Mouse (Mus musculus) erythroblast, embryonic 14.5 days (primary cell): ENCODE data around the gene Vps13c. TPM values are rescaled to one million over a fixed set of nuclear protein-coding genes. Genes with fewer than 3 reads are reported as not detected.

Experiments
- H3K27me3 ChIP-seq: 2 replicates; pipeline ENCODE4 v1.6.1; 2012; ENCODE audit warnings: inconsistent platforms; ENCODE audit not compliant: control insufficient read depth
- H3K36me3 ChIP-seq: 2 replicates; pipeline ENCODE4 v1.6.1; 2012; ENCODE audit warnings: mild to moderate bottlenecking, inconsistent platforms; ENCODE audit not compliant: control insufficient read depth
- H3K4me1 ChIP-seq: 2 replicates; pipeline ENCODE4 v1.6.1; 2012; ENCODE audit warnings: inconsistent platforms; ENCODE audit not compliant: control insufficient read depth
- H3K4me3 ChIP-seq: replicated peaks from 2 replicates; pipeline ENCODE3; 2012; ENCODE audit warnings: moderate library complexity, mild to moderate bottlenecking, inconsistent platforms
- H3K9me3 ChIP-seq: 2 replicates; pipeline ENCODE4 v1.6.1; 2012; ENCODE audit warnings: low read length, inconsistent platforms, mixed read lengths; ENCODE audit not compliant: control insufficient read depth
- GATA1 ChIP-seq: IDR thresholded peaks from 2 replicates; pipeline ENCODE4 v1.6.1; 2012; ENCODE audit warnings: low read length, inconsistent platforms, mixed read lengths
- TAL1 ChIP-seq: IDR thresholded peaks from 3 replicates; pipeline ENCODE4 v1.6.1; 2012; ENCODE audit warnings: low read length, inconsistent platforms, mixed read lengths
- polyA plus RNA-seq: library from polyadenylated mRNA; stranded (reverse); fragments of >175 nt; gene quantifications from 2 replicates; pipeline ENCODE4 v1.2.3, GENCODE M21; 2012

The Vps13c gene
- polyA plus RNA-seq, 1 experiment, result 0.26 TPM

DNA sequence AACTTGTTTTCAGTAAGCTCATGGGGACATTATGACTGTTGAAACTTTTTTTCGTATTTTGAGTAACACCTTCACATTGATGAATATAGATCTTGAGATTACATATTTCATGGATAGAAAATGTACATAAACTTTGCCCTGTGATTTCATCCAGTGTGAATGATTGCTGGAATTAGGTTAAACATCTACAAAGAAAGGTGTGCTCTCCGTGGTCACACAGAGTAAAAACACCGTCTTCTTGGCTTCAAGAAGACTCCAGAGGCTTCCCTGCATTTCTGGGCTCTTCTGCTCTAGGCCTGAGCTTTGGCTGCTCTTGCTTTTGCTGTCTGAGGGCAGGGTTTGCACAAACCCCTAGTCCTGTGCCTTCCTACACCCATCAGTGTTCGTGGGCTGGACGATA, 121.8 kb downstream of the Vps13c start:
- H3K4me1 ChIP-seq, result no peaks in the 10 kb centered on the region

DNA sequence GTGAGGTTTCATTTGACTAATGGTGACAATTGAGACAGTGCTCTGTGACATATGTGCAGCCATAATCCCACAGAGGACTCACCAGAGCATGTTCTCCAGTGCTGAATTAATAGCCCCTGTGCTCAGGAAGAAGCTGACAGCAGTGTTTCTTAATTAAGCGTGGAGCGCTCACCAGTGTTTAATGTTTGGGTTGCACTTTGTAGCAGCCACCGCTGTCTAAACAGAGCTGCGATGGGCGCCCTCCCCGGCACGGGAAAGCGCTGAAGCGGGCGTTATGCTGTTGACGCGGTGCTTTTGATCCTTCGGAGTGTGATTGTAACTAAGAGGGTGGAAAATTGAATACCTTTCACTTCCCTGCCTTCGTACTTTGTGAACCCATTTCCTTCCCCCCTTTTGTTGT, 125.7 kb downstream of the Vps13c start:
- TF ChIP-seq TAL1 (no peak), GATA1 (no peak)
- H3K36me3 ChIP-seq, result peaks cover 77% of the 10 kb centered on the region

More for the DNA sequence above, 121.8 kb downstream of the Vps13c start:
- Histone ChIP-seq H3K4me3 (no peak overlapping the region), H3K9me3 (0 out of 2 replicates have a peak, but pooled peaks cover 2% of the 10 kb centered on the region), H3K36me3 (peaks cover 76% of the 10 kb centered on the region), H3K27me3 (no peaks in the 10 kb centered on the region)
- TF ChIP-seq GATA1 (no peak), TAL1 (no peak)

DNA sequence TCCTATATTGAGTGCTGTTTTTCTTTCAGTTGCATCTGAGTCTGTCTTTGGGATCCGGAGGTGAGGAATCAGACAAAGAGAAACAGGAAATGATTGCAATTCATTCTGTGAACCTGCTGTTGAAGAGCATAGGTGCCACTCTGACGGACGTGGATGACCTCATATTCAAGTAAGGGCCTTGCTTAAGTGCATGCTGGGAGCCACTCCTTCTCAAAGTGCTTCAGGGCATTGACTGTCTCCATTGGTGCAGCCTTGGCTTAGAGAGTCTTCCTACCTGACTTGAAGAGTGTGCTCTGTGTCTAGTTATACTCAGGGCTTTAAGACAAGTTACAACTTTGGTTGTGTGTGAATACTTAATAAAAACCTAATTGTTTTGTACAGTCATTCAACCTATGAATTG, 126.8 kb downstream of the Vps13c start:
- TF ChIP-seq TAL1, result no peak
- TF ChIP-seq GATA1, result no peak
- H3K9me3 ChIP-seq, result 0 out of 2 replicates have a peak, but pooled peaks cover 2% of the 10 kb centered on the region
- H3K4me3 ChIP-seq, result no peak overlapping the region
- peaks cover 78% of the 10 kb centered on the region for H3K36me3 ChIP-seq
- H3K27me3 ChIP-seq, result no peaks in the 10 kb centered on the region
- H3K4me1 ChIP-seq, result no peaks in the 10 kb centered on the region

More for the DNA sequence above, 125.7 kb downstream of the Vps13c start:
- Histone ChIP-seq H3K4me1 (no peaks in the 10 kb centered on the region), H3K27me3 (no peaks in the 10 kb centered on the region), H3K9me3 (0 out of 2 replicates have a peak, but pooled peaks cover 2% of the 10 kb centered on the region), H3K4me3 (no peak overlapping the region)

DNA sequence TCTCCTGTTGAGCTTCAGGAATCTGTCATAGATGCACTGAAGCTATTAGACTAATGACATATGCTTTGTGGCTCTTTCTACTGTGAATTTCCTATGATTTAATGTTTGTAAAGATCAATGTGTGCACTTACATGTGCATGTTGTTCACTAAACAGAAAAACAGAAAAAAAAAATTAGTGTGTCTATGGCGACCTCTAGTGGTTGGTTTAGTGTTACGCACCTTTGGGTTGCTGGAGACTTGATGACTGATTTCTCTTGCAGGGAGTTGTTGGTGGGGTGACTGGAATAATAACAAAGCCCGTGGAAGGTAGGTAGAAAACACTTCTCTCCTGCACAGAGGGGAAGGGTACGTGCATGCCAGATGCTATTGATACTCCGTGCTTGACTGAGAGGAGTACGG, 133.3 kb downstream of the Vps13c start:
- TF ChIP-seq GATA1 (no peak), TAL1 (no peak)

DNA sequence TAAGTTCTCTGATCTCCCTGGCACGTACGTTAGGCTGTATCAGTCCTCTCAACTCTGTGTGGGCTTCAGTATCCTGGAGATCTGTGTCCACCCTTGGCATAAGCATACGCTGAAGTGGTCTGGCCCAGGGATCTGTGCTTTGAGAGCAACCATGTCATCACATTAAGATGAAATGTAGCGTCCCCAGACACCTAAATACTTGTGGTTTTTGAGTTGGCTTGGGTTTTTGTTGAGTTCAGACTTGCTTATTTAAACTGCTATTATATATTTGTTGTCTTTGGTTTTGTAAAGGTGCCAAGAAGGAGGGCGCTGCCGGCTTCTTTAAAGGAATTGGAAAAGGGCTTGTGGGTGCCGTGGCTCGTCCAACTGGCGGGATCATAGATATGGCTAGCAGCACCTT, 135.3 kb downstream of the Vps13c start:
- no peaks in the 10 kb centered on the region for H3K9me3 ChIP-seq
- no peaks in the 10 kb centered on the region for H3K27me3 ChIP-seq
- TF ChIP-seq GATA1 (no peak), TAL1 (no peak)
- no peak overlapping the region for H3K4me3 ChIP-seq
- no peaks in the 10 kb centered on the region for H3K4me1 ChIP-seq
- peaks cover 42% of the 10 kb centered on the region for H3K36me3 ChIP-seq

More for the DNA sequence above, 133.3 kb downstream of the Vps13c start:
- no peak overlapping the region for H3K4me3 ChIP-seq
- H3K4me1 ChIP-seq, result no peaks in the 10 kb centered on the region
- no peaks in the 10 kb centered on the region for H3K9me3 ChIP-seq
- no peaks in the 10 kb centered on the region for H3K27me3 ChIP-seq
- H3K36me3 ChIP-seq, result peaks cover 60% of the 10 kb centered on the region

DNA sequence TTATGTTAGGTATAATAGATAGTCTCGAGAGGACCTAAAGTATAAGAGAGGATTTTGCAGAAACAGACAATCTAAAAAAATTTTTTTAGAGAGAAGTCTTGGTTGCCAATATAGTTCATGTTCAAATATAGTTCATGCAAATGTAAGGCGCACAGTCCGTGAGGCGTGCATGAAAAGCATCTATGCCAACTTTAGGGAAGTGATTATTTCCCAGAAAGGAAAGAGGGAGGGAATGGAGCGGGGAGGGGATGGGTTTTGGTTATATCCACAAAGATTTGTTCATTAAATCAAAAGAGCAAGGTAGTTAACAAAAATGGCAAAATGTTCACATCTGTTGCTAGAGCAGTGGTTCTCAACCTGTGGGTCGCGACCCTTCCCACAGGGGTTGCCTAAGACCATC, 166.4 kb downstream of the Vps13c start:
- H3K36me3 ChIP-seq, result no peaks in the 10 kb centered on the region
- no peaks in the 10 kb centered on the region for H3K9me3 ChIP-seq
- no peak for TF ChIP-seq TAL1
- TF ChIP-seq GATA1, result no peak
- H3K4me3 ChIP-seq, result no peak overlapping the region
- H3K4me1 ChIP-seq, result no peaks in the 10 kb centered on the region
- H3K27me3 ChIP-seq, result no peaks in the 10 kb centered on the region

DNA sequence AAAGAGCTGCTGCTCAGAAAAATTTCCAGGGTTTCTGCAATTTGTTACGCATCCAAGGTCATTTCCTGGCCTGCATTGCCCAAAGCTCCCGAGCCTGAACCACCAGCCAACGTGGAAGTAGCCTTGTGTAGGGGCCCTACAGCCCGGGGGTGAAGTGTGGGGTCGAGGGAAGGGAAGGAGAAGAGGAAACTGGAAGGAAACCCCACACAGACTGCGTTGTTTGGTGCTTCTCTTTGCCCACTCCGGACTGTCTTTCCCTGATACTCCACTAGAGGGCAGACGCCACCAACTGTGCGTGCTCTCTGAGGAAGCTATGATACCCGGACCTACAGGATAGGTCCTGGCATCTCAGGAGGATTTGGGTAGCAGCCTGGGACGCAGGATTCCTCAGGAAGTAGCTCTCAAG, 174.8 kb downstream of the Vps13c start:
- no peaks in the 10 kb centered on the region for H3K9me3 ChIP-seq
- H3K4me3 ChIP-seq, result no peak overlapping the region
- no peak for TF ChIP-seq TAL1
- no peak for TF ChIP-seq GATA1
- H3K4me1 ChIP-seq, result no peaks in the 10 kb centered on the region
- no peaks in the 10 kb centered on the region for H3K36me3 ChIP-seq
- no peaks in the 10 kb centered on the region for H3K27me3 ChIP-seq

DNA sequence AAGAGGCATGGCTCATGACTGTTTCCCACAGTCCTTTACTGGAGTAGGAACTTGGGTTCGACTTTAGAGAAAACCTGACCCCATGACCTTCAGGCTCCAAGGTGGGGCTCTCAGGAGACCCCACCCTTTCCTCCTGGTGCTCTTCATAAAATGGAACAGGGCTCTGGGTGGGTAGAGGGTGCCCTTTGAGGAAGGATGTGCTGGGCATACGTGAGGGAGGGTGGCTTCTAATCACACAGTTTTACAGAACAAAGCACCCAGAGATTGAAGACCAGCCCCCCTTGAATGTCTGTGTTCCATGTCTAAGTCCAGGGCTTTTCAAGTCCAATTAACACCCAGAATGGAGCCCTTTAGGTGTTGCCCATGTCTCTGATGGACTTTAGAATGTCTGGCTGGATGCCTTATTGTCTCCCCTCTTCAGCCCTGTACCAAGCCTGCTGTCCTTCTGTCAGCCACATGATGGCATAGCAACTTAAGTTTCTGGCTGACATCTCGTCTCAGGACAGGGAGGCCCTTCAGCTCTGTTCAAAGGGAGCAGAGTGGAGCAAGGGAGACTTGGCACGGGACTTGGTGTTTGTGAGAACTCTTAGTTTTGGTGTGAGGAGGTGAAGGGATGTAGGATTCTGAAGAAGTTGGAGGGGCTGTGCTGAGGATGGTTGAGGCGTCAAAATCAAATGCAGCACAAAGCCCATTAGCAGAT, 176.2 kb downstream of the Vps13c start:
- Histone ChIP-seq H3K9me3 (no peaks in the 10 kb centered on the region), H3K4me3 (no peak overlapping the region), H3K36me3 (no peaks in the 10 kb centered on the region), H3K4me1 (no peaks in the 10 kb centered on the region), H3K27me3 (no peaks in the 10 kb centered on the region)
- TF ChIP-seq GATA1 (no peak), TAL1 (no peak)

DNA sequence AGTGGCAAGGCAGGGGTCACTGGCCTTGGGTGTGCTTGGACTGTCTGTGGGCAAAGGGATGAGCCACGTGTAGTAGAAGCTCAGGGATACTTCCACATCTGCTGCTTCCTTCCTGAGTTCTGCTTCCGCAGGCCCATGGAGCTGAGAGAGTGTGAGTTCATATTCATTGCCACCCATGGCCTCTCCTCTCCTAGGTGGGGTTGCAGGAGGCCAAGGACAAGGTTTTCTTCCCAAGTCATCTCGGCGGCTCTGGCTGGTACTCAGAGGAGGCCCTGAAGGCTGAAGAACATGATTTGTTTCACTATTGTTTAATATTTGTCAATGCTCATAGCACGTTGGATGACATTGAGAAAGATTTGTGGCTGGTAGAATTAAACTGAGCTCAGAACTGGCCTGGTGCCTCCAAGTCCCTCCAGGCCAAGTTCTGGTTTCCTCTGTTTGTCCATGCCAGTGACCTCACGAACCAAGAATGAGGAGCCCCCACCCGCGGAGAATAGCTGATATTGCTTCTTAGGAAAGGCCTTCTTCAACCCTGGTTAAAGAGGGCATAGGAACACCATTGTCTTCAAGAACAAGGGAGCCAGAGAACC, 180.7 kb downstream of the Vps13c start:
- Histone ChIP-seq H3K4me1 (no peaks in the 10 kb centered on the region), H3K27me3 (no peaks in the 10 kb centered on the region), H3K4me3 (no peak overlapping the region), H3K9me3 (no peaks in the 10 kb centered on the region), H3K36me3 (no peaks in the 10 kb centered on the region)
- TF ChIP-seq TAL1 (no peak), GATA1 (no peak)
